Mouse (Mus musculus) WW6 (cell line): ENCODE measurements around the gene Ttc33.

Experiments used
- DNase-seq: peaks from one replicate; pipeline ENCODE4 v3.0.0-alpha.2; 2013; ENCODE audit warnings: low read depth, low spot score

Ttc33 gene

GRCm38 (mm10) chr15:5241304-5242201 is 56.2 kb downstream of the Ttc33 start:
- no peak for DNase-seq

- DNase-seq, result no peak
These were observed 57.1 kb downstream of the Ttc33 start for GRCm38 (mm10) chr15:5242241-5243035.

- DNase-seq, result no peak
These were observed 58.0 kb downstream of the Ttc33 start for GRCm38 (mm10) chr15:5243036-5243958.

GRCm38 (mm10) chr15:5243959-5244905 is 58.9 kb downstream of the Ttc33 start, which contains the start of gene Ptger4:
Gene Ptger4, minus strand, starts transcription at chr15:5244187.
- no peak for DNase-seq

- DNase-seq, result no peak
These were observed 64.9 kb downstream of the Ttc33 start for GRCm38 (mm10) chr15:5250182-5250581.

- no peak for DNase-seq
These were observed 74.9 kb downstream of the Ttc33 start for GRCm38 (mm10) chr15:5260183-5260582.

GRCm38 (mm10) chr15:5261004-5261403 is 75.7 kb downstream of the Ttc33 start:
- DNase-seq, result no peak

- no peak for DNase-seq
These were observed 76.9 kb downstream of the Ttc33 start for GRCm38 (mm10) chr15:5262095-5262667.

- DNase-seq, result no peak
These were observed 77.7 kb downstream of the Ttc33 start for GRCm38 (mm10) chr15:5262874-5263504.

- no peak for DNase-seq
These were observed 80.8 kb downstream of the Ttc33 start for GRCm38 (mm10) chr15:5266095-5266494.
